Mouse (Mus musculus): ENCODE results near the gene Olfr98. TPM values are rescaled to one million over a fixed set of nuclear protein-coding genes. Genes with fewer than 3 reads are reported as not detected.

Gene Olfr98
- total RNA-seq, 2 experiments from 2014 or later, result not detected

Other genes with a start within 250 kb of the Olfr98 start
- 100 to 1,000 TPM in 1 of 2 experiments, 10 to 100 TPM in 1; 96.8 to 121 TPM for gene Mog, start 240.4 kb downstream of the Olfr98 start, total RNA-seq (2021)
- 100 to 1,000 TPM; 706 to 708 TPM for gene Gabbr1, start 217.8 kb downstream of the Olfr98 start, total RNA-seq (2021)
- gene Olfr90, start 175.2 kb downstream of the Olfr98 start, total RNA-seq (2021), result under 1 TPM in 1 of 2 experiments, not detected in 1; 0.14 TPM
- not detected for gene Olfr91, start 165.5 kb downstream of the Olfr98 start, total RNA-seq (2021)
- gene Olfr92, start 143.7 kb downstream of the Olfr98 start, total RNA-seq (2021), result not detected
- gene Olfr93, start 102.3 kb downstream of the Olfr98 start, total RNA-seq (2021), result not detected
- gene Ubd, start 69.9 kb downstream of the Olfr98 start, total RNA-seq (2021), result not detected
- gene Olfr94, start 62.8 kb downstream of the Olfr98 start, total RNA-seq (2021), result not detected
- gene Olfr95, start 50.6 kb downstream of the Olfr98 start, total RNA-seq (2021), result not detected
- not detected for gene Olfr96, start 43.6 kb downstream of the Olfr98 start, total RNA-seq (2021)
- gene Olfr97, start 26.4 kb downstream of the Olfr98 start, total RNA-seq (2021), result not detected
- gene H2-M3, start 6.5 kb upstream of the Olfr98 start, total RNA-seq (2021), result 1 to 10 TPM; 1.2 to 2.2 TPM
- gene Olfr99, start 19.7 kb upstream of the Olfr98 start, total RNA-seq (2021), result not detected
- gene Olfr101, start 40.6 kb upstream of the Olfr98 start, total RNA-seq (2021), result not detected
- not detected for gene Olfr102, start 53.3 kb upstream of the Olfr98 start, total RNA-seq (2021)
- gene Olfr103, start 75.9 kb upstream of the Olfr98 start, total RNA-seq (2021), result not detected
- not detected for gene Olfr104-ps, start 95.8 kb upstream of the Olfr98 start, total RNA-seq (2021)
- gene Olfr105-ps, start 115.3 kb upstream of the Olfr98 start, total RNA-seq (2021), result not detected
- not detected for gene Olfr106-ps, start 126.6 kb upstream of the Olfr98 start, total RNA-seq (2021)
- gene Olfr107, start 135.5 kb upstream of the Olfr98 start, total RNA-seq (2021), result not detected
- gene Olfr108, start 181.7 kb upstream of the Olfr98 start, total RNA-seq (2021), result not detected
- gene Olfr109, start 195.2 kb upstream of the Olfr98 start, total RNA-seq (2021), result not detected
- not detected for gene H2-M2, start 219.8 kb upstream of the Olfr98 start, total RNA-seq (2021)
- gene Olfr110, start 228.7 kb upstream of the Olfr98 start, total RNA-seq (2021), result not detected
- not detected for gene Olfr111, start 244.3 kb upstream of the Olfr98 start, total RNA-seq (2021)

Measured in layer of hippocampus, postnatal 25 days (tissue).